Mouse (Mus musculus) lung, adult 2 months (tissue): ENCODE measurements around the gene Cped1. TPM values are rescaled to one million over a fixed set of nuclear protein-coding genes. Genes with fewer than 3 reads are reported as not detected.
A peak's percentile ranks its signal among the peaks of the same experiment; 100 is the strongest.

Source experiments
- DNase-seq: peaks from one replicate; pipeline ENCODE4 v3.0.0; 2022
- H3K4me1 ChIP-seq: fragments of 200-500 bp; 2 replicates; pipeline ENCODE4 v1.6.1; 2011; ENCODE audit warnings: low read length; ENCODE audit not compliant: control insufficient read depth, insufficient read depth
- H3K4me3 ChIP-seq: fragments of 200-500 bp; replicated peaks from 2 replicates; pipeline ENCODE3; 2011; ENCODE audit warnings: low read depth, mild to moderate bottlenecking, control low read depth, low read length; ENCODE audit errors: extremely low read depth
- CTCF ChIP-seq: fragments of 200-500 bp; IDR thresholded peaks from 2 replicates; pipeline ENCODE4 v1.5.1; 2011; ENCODE audit warnings: mild to moderate bottlenecking, low read length, control low read depth; ENCODE audit not compliant: insufficient read depth
- POLR2A ChIP-seq: fragments of 200-500 bp; IDR thresholded peaks from 2 replicates; pipeline ENCODE4 v1.6.1; 2011; ENCODE audit warnings: low read depth, mild to moderate bottlenecking, control low read depth, low read length, borderline replicate concordance; ENCODE audit errors: extremely low read depth
- WGBS: fragments of 180-500 bp; shearing (Covaris S2); methylation state at CpG from one replicate; pipeline ENCODE4 v1.1.7; 2018; 5-methylcytosine and 5-hydroxymethylcytosine counted together
- polyA plus RNA-seq: library from polyadenylated mRNA; depleted of rRNA; stranded (reverse); fragments of >200 nt; gene quantifications from 2 replicates; pipeline ENCODE4 v1.2.3, GENCODE M21; 2012; rRNA removed

Cped1 gene
- polyA plus RNA-seq = 23.2 and 29.4 TPM in 2 replicates

- whole genome bisulfite sequencing = under 1% methylated on average over 38 of the region's 38 CpGs
- peak; percentile 69 for DNase-seq
- no peak for TF ChIP-seq CTCF
- TF ChIP-seq POLR2A = peak; percentile 69; the same call in 1 of the 2 replicates
- peaks cover 2% of the 10 kb centered on the region; the same call in 1 of the 2 replicates for H3K4me1 ChIP-seq
- peak within 1 kb of the TSS; percentile 56 for H3K4me3 ChIP-seq
Observed at GRCm38 (mm10) chr6:21985732-21986540, at the start of gene Cped1. Cped1 (plus strand) TSS chr6:21985916.

GRCm38 (mm10) chr6:21937981-21938635 lies 47.6 kb upstream of the Cped1 start:
- Histone ChIP-seq H3K4me1 (no peaks in the 10 kb centered on the region), H3K4me3 (no peak overlapping the region)
- 71% methylated on average over 4 of the region's 4 CpGs for WGBS
- DNase-seq = no peak
- TF ChIP-seq POLR2A = no peak
- TF ChIP-seq CTCF = no peak

GRCm38 (mm10) chr6:21949226-21949731 lies 36.4 kb upstream of the Cped1 start, which contains the start of gene Ing3:
Ing3 (plus strand) TSS chr6:21949571.
- WGBS = under 1% methylated on average over 35 of the region's 35 CpGs
- peak; percentile 91 for DNase-seq
- Histone ChIP-seq H3K4me3 (peak within 1 kb of the TSS; percentile 99), H3K4me1 (peaks cover 4% of the 10 kb centered on the region; the same call in 1 of the 2 replicates)
- TF ChIP-seq POLR2A = peak; percentile 41; the same call in 1 of the 2 replicates
- no peak for TF ChIP-seq CTCF

- under 1% methylated on average over 66 of the region's 68 CpGs for WGBS
- TF ChIP-seq CTCF (no peak), POLR2A (peak; percentile 68; the same call in 1 of the 2 replicates)
- H3K4me3 ChIP-seq = peak overlapping the region; percentile 99
- DNase-seq = peak; percentile 96
- H3K4me1 ChIP-seq = peaks cover 4% of the 10 kb centered on the region; the same call in 1 of the 2 replicates
Observed at GRCm38 (mm10) chr6:21949771-21950448, 35.8 kb upstream of the Cped1 start.

- H3K4me3 ChIP-seq = no peak overlapping the region
- no peak for DNase-seq
- H3K4me1 ChIP-seq = peaks cover 4% of the 10 kb centered on the region; the same call in 1 of the 2 replicates
- WGBS = 67% methylated on average over 2 of the region's 2 CpGs
- TF ChIP-seq POLR2A (no peak), CTCF (no peak)
Observed at GRCm38 (mm10) chr6:21950676-21951075, 35.0 kb upstream of the Cped1 start.

- 76% methylated on average over 4 of the region's 4 CpGs for WGBS
- no peak overlapping the region for H3K4me3 ChIP-seq
- TF ChIP-seq POLR2A (no peak), CTCF (no peak)
- H3K4me1 ChIP-seq = peaks cover 3% of the 10 kb centered on the region; the same call in 1 of the 2 replicates
- no peak for DNase-seq
Observed at GRCm38 (mm10) chr6:21955468-21955867, 30.2 kb upstream of the Cped1 start.

- no peak for DNase-seq
- no peaks in the 10 kb centered on the region for H3K4me1 ChIP-seq
- H3K4me3 ChIP-seq = no peak overlapping the region
- no peak for TF ChIP-seq POLR2A
- TF ChIP-seq CTCF = no peak
- 63% methylated on average over 4 of the region's 4 CpGs for WGBS
Observed at GRCm38 (mm10) chr6:21958922-21959321, 26.8 kb upstream of the Cped1 start.

GRCm38 (mm10) chr6:21959909-21960308 lies 25.8 kb upstream of the Cped1 start:
- TF ChIP-seq POLR2A (no peak), CTCF (no peak)
- H3K4me3 ChIP-seq = no peak overlapping the region
- DNase-seq = no peak
- H3K4me1 ChIP-seq = no peaks in the 10 kb centered on the region
- WGBS = 96% methylated on average over 5 of the region's 5 CpGs

GRCm38 (mm10) chr6:21977532-21977931 lies 8.2 kb upstream of the Cped1 start:
- H3K4me1 ChIP-seq = no peaks in the 10 kb centered on the region
- no peak for DNase-seq
- TF ChIP-seq CTCF = no peak
- TF ChIP-seq POLR2A = no peak
- 52% methylated on average over 2 of the region's 2 CpGs for WGBS
- H3K4me3 ChIP-seq = no peak overlapping the region
